Mouse (Mus musculus) stomach, postnatal 0 days (tissue): ENCODE results near the gene Thsd4.

Experiments used
- CTCF ChIP-seq: IDR thresholded peaks from 2 replicates; pipeline ENCODE4 v1.5.1; 2016; ENCODE audit warnings: antibody characterized with exemption, low read depth, mild to moderate bottlenecking, moderate library complexity
- EP300 ChIP-seq: optimal IDR thresholded peaks from 2 replicates; pipeline ENCODE3; 2016; ENCODE audit warnings: antibody characterized with exemption

- TF ChIP-seq EP300 (no peak), CTCF (no peak)
Observed at GRCm38 (mm10) chr9:60530310-60530709, 8.5 kb upstream of the Thsd4 start.
